Mouse (Mus musculus): Measurements from ENCODE around the gene Cyb561.

Cyb561 gene

GRCm38 (mm10) chr11:105921275-105921674 lies 31.9 kb downstream of the Cyb561 start:
- DNase-seq (ENCODE audit: low spot score): no peak

GRCm38 (mm10) chr11:105920836-105921235 lies 32.3 kb downstream of the Cyb561 start:
- no peak for DNase-seq (ENCODE audit: low spot score)

GRCm38 (mm10) chr11:105920098-105920785 lies 32.9 kb downstream of the Cyb561 start:
- DNase-seq (ENCODE audit: low spot score): no peak

- no peak for DNase-seq (ENCODE audit: low spot score)
Observed at GRCm38 (mm10) chr11:105913580-105913979, 39.6 kb downstream of the Cyb561 start.

- DNase-seq (ENCODE audit: low spot score): peak; percentile 56
Observed at GRCm38 (mm10) chr11:105911592-105912375, 41.4 kb downstream of the Cyb561 start.

- DNase-seq (ENCODE audit: low spot score): no peak
Observed at GRCm38 (mm10) chr11:105911149-105911548, 42.0 kb downstream of the Cyb561 start.

GRCm38 (mm10) chr11:105909617-105910016 lies 43.5 kb downstream of the Cyb561 start:
- DNase-seq (ENCODE audit: low spot score): no peak

- no peak for DNase-seq (ENCODE audit: low spot score)
Observed at GRCm38 (mm10) chr11:105908926-105909325, 44.2 kb downstream of the Cyb561 start.

- no peak for DNase-seq (ENCODE audit: low spot score)
Observed at GRCm38 (mm10) chr11:105907381-105907780, 45.8 kb downstream of the Cyb561 start.

GRCm38 (mm10) chr11:105905529-105906213 lies 47.5 kb downstream of the Cyb561 start:
- DNase-seq (ENCODE audit: low spot score): no peak

- DNase-seq (ENCODE audit: low spot score): no peak
Observed at GRCm38 (mm10) chr11:105902956-105903355, 50.2 kb downstream of the Cyb561 start.

GRCm38 (mm10) chr11:105901501-105901900 lies 51.6 kb downstream of the Cyb561 start:
- no peak for DNase-seq (ENCODE audit: low spot score)

GRCm38 (mm10) chr11:105899151-105899550 lies 54.0 kb downstream of the Cyb561 start:
- DNase-seq (ENCODE audit: low spot score): no peak

GRCm38 (mm10) chr11:105887281-105887680 lies 65.9 kb downstream of the Cyb561 start:
- no peak for DNase-seq (ENCODE audit: low spot score)

GRCm38 (mm10) chr11:105885558-105885957 lies 67.6 kb downstream of the Cyb561 start:
- DNase-seq (ENCODE audit: low spot score): no peak

All from ovary, postnatal 14 days (tissue).